24 mouse cellular contexts compared by ENCODE assay signal in genomic region chr16:74321666-74322371, GRCm38 (mm10).
A peak's percentile ranks its signal among the peaks of the same experiment; 100 is the strongest.
DNase-seq lines count a peak whose midpoint lies in the region; ATAC-seq and TF ChIP-seq lines count a peak whose summit lies in the region.
"Had no signal": no experiment of that assay in that cellular context is flagged by ENCODE, and none has a peak within 500 bp of the region (broad histone marks: within the 10 kb centered on the region; RNA-seq: fewer than 3 reads in every experiment).

No protein-coding gene starts in this region.

- peak; percentile 17 for DNase-seq in embryonic facial prominence, embryonic 14.5 days (ENCODE audit: low spot score)
- no peak for DNase-seq in embryonic facial prominence, embryonic 10.5 days (ENCODE audit: low spot score)
- no peak for DNase-seq in midbrain, embryonic 10.5 days (ENCODE audit: low spot score)
- no peak for DNase-seq in hindbrain, embryonic 14.5 days (ENCODE audit: low spot score)
- peak; percentile 57 for DNase-seq in midbrain, postnatal 0 days (ENCODE audit: low spot score)
- no peak for DNase-seq in liver, embryonic 11.5 days (ENCODE audit: low spot score)
- no peak for DNase-seq in spleen, adult 12 weeks (ENCODE audit: low spot score)
- DNase-seq: adrenal gland, postnatal 14 days; cerebellum, adult 11 months; cerebellum, postnatal 25 days; gastrocnemius, postnatal 36 days; heart, postnatal 4 days; right cerebral cortex, postnatal 4 days; thymus, postnatal 14 days had no signal

- no peak for TF ChIP-seq CTCF in midbrain, postnatal 0 days (IDR thresholded peaks at IDR 0.05)

- H3K4me3 ChIP-seq in embryonic facial prominence, embryonic 14.5 days (ENCODE audit: low read depth, low read length) = no peak overlapping the region
- no peak overlapping the region for H3K4me3 ChIP-seq in embryonic facial prominence, embryonic 10.5 days
- no peak overlapping the region for H3K4me3 ChIP-seq in midbrain, embryonic 12.5 days
- no peak overlapping the region for H3K4me3 ChIP-seq in midbrain, embryonic 10.5 days
- H3K4me3 ChIP-seq in hindbrain, embryonic 14.5 days (replicated peaks; ENCODE audit: low read length) = no peak overlapping the region
- no peak overlapping the region for H3K4me3 ChIP-seq in midbrain, postnatal 0 days (ENCODE audit: low read depth, low read length)
- H3K4me3 ChIP-seq in liver, embryonic 11.5 days (ENCODE audit: low read depth, low read length) = no peak overlapping the region
- H3K4me3 ChIP-seq: embryonic facial prominence, embryonic 12.5 days; heart, embryonic 15.5 days; kidney, embryonic 15.5 days; limb, embryonic 13.5 days; lung, embryonic 15.5 days had no signal

- H3K4me1 ChIP-seq in embryonic facial prominence, embryonic 14.5 days (ENCODE audit: control insufficient read depth, insufficient read depth, low read length) = no peaks in the 10 kb centered on the region
- 0 out of 2 replicates have a peak, but pooled peaks cover 3% of the 10 kb centered on the region for H3K4me1 ChIP-seq in embryonic facial prominence, embryonic 10.5 days
- peaks cover 5% of the 10 kb centered on the region; the same call in 1 of the 2 replicates for H3K4me1 ChIP-seq in midbrain, embryonic 12.5 days
- peaks cover 9% of the 10 kb centered on the region for H3K4me1 ChIP-seq in midbrain, embryonic 10.5 days
- H3K4me1 ChIP-seq in hindbrain, embryonic 14.5 days (replicated peaks; ENCODE audit: control insufficient read depth, insufficient read depth, low read length) = 0 out of 2 replicates have a peak, but pooled peaks cover 4% of the 10 kb centered on the region
- no peaks in the 10 kb centered on the region for H3K4me1 ChIP-seq in midbrain, postnatal 0 days (ENCODE audit: insufficient read depth, low read length)
- no peaks in the 10 kb centered on the region for H3K4me1 ChIP-seq in liver, embryonic 11.5 days (replicated peaks; ENCODE audit: control insufficient read depth, insufficient read depth, low read length)
- H3K4me1 ChIP-seq: heart, embryonic 15.5 days; kidney, embryonic 15.5 days; lung, embryonic 15.5 days had no signal

- H3K27ac ChIP-seq in embryonic facial prominence, embryonic 14.5 days (replicated peaks; ENCODE audit: low read depth, low read length) = no peak overlapping the region
- H3K27ac ChIP-seq in embryonic facial prominence, embryonic 10.5 days (replicated peaks) = no peak overlapping the region
- no peak overlapping the region; the same call in 1 of the 2 replicates for H3K27ac ChIP-seq in midbrain, embryonic 12.5 days (replicated peaks)
- no peak overlapping the region for H3K27ac ChIP-seq in midbrain, embryonic 10.5 days (replicated peaks)
- no peak overlapping the region for H3K27ac ChIP-seq in hindbrain, embryonic 14.5 days
- H3K27ac ChIP-seq in midbrain, postnatal 0 days (ENCODE audit: low read depth, low read length) = no peak overlapping the region
- no peak overlapping the region for H3K27ac ChIP-seq in liver, embryonic 11.5 days (ENCODE audit: low read depth, low read length)
- H3K27ac ChIP-seq: embryonic facial prominence, embryonic 12.5 days; heart, embryonic 15.5 days; kidney, embryonic 15.5 days; limb, embryonic 13.5 days; liver, embryonic 14.5 days; lung, embryonic 15.5 days; macrophage had no signal

- no peak for ATAC-seq in embryonic facial prominence, embryonic 14.5 days (ENCODE audit: low read depth)
- ATAC-seq in midbrain, embryonic 12.5 days (ENCODE audit: low FRiP score, low read depth) = peak; percentile 49; the same call in 1 of the 2 replicates
- peak; percentile 34; the same call in 1 of the 2 replicates for ATAC-seq in hindbrain, embryonic 14.5 days (ENCODE audit: low FRiP score)
- no peak for ATAC-seq in midbrain, postnatal 0 days (ENCODE audit: low FRiP score)
- ATAC-seq in liver, embryonic 11.5 days (replicated peaks; ENCODE audit: low FRiP score) = no peak
- ATAC-seq: intestine, embryonic 16.5 days had no signal

- H3K9ac ChIP-seq in embryonic facial prominence, embryonic 14.5 days (ENCODE audit: low read depth, low read length) = no peak overlapping the region
- no peak overlapping the region for H3K9ac ChIP-seq in midbrain, embryonic 12.5 days (replicated peaks)
- no peak overlapping the region for H3K9ac ChIP-seq in hindbrain, embryonic 14.5 days
- no peak overlapping the region for H3K9ac ChIP-seq in midbrain, postnatal 0 days (replicated peaks; ENCODE audit: low read length, poor library complexity, severe bottlenecking)
- H3K9ac ChIP-seq in liver, embryonic 11.5 days (ENCODE audit: low read depth, low read length) = no peak overlapping the region
- H3K9ac ChIP-seq: embryonic facial prominence, embryonic 12.5 days; heart, embryonic 15.5 days; kidney, embryonic 15.5 days; limb, embryonic 13.5 days; liver, embryonic 14.5 days; lung, embryonic 15.5 days had no signal

- H3K27me3 ChIP-seq in embryonic facial prominence, embryonic 14.5 days (replicated peaks; ENCODE audit: control insufficient read depth, insufficient read depth, low read length) = no peaks in the 10 kb centered on the region
- no peaks in the 10 kb centered on the region for H3K27me3 ChIP-seq in embryonic facial prominence, embryonic 10.5 days (replicated peaks; ENCODE audit: low read depth, poor library complexity, severe bottlenecking)
- no peaks in the 10 kb centered on the region for H3K27me3 ChIP-seq in midbrain, embryonic 12.5 days
- H3K27me3 ChIP-seq in midbrain, embryonic 10.5 days (ENCODE audit: low read depth, poor library complexity, severe bottlenecking) = no peaks in the 10 kb centered on the region
- no peaks in the 10 kb centered on the region for H3K27me3 ChIP-seq in hindbrain, embryonic 14.5 days (ENCODE audit: control insufficient read depth, insufficient read depth, low read length)
- no peaks in the 10 kb centered on the region for H3K27me3 ChIP-seq in midbrain, postnatal 0 days (ENCODE audit: insufficient read depth, low read length)
- H3K27me3 ChIP-seq in liver, embryonic 11.5 days (replicated peaks; ENCODE audit: control insufficient read depth, insufficient read depth, low read length) = no peaks in the 10 kb centered on the region
- H3K27me3 ChIP-seq: embryonic facial prominence, embryonic 12.5 days; heart, embryonic 15.5 days; kidney, embryonic 15.5 days; limb, embryonic 13.5 days; lung, embryonic 15.5 days had no signal

- WGBS in embryonic facial prominence, embryonic 14.5 days = 60% methylated on average over 9 of the region's 9 CpGs
- WGBS in embryonic facial prominence, embryonic 10.5 days = 68% methylated on average over 9 of the region's 9 CpGs
- WGBS in midbrain, embryonic 12.5 days = 42% methylated on average over 9 of the region's 9 CpGs
- 65% methylated on average over 9 of the region's 9 CpGs for WGBS in midbrain, embryonic 10.5 days
- 25% methylated on average over 9 of the region's 9 CpGs for WGBS in hindbrain, embryonic 14.5 days
- 42% methylated on average over 9 of the region's 9 CpGs for WGBS in midbrain, postnatal 0 days
- WGBS in liver, embryonic 11.5 days = 68% methylated on average over 9 of the region's 9 CpGs

- H3K4me2 ChIP-seq in embryonic facial prominence, embryonic 14.5 days (ENCODE audit: low read depth, low read length) = no peak overlapping the region
- no peak overlapping the region for H3K4me2 ChIP-seq in midbrain, embryonic 12.5 days (replicated peaks)
- H3K4me2 ChIP-seq in hindbrain, embryonic 14.5 days (replicated peaks) = no peak overlapping the region
- H3K4me2 ChIP-seq in midbrain, postnatal 0 days (ENCODE audit: low read depth, low read length, poor library complexity, severe bottlenecking) = no peak overlapping the region
- no peak overlapping the region for H3K4me2 ChIP-seq in liver, embryonic 11.5 days
- H3K4me2 ChIP-seq: embryonic facial prominence, embryonic 12.5 days; heart, embryonic 15.5 days; kidney, embryonic 15.5 days; limb, embryonic 13.5 days; lung, embryonic 15.5 days had no signal

- no peaks in the 10 kb centered on the region for H3K9me3 ChIP-seq in embryonic facial prominence, embryonic 14.5 days (ENCODE audit: control insufficient read depth, low read length)
- H3K9me3 ChIP-seq in embryonic facial prominence, embryonic 10.5 days = no peaks in the 10 kb centered on the region
- H3K9me3 ChIP-seq in midbrain, embryonic 12.5 days = no peaks in the 10 kb centered on the region
- H3K9me3 ChIP-seq in midbrain, embryonic 10.5 days (replicated peaks) = no peaks in the 10 kb centered on the region
- H3K9me3 ChIP-seq in hindbrain, embryonic 14.5 days (ENCODE audit: control insufficient read depth, low read length) = no peaks in the 10 kb centered on the region
- no peaks in the 10 kb centered on the region for H3K9me3 ChIP-seq in midbrain, postnatal 0 days (ENCODE audit: low read length)
- no peaks in the 10 kb centered on the region for H3K9me3 ChIP-seq in liver, embryonic 11.5 days (ENCODE audit: control insufficient read depth, low read length)
- H3K9me3 ChIP-seq: embryonic facial prominence, embryonic 12.5 days; heart, embryonic 15.5 days; kidney, embryonic 15.5 days; limb, embryonic 13.5 days; lung, embryonic 15.5 days had no signal

- no peaks in the 10 kb centered on the region for H3K36me3 ChIP-seq in embryonic facial prominence, embryonic 14.5 days (ENCODE audit: control insufficient read depth, insufficient read depth, low read length)
- H3K36me3 ChIP-seq in embryonic facial prominence, embryonic 10.5 days (replicated peaks) = no peaks in the 10 kb centered on the region
- H3K36me3 ChIP-seq in midbrain, embryonic 12.5 days = no peaks in the 10 kb centered on the region
- no peaks in the 10 kb centered on the region for H3K36me3 ChIP-seq in midbrain, embryonic 10.5 days
- no peaks in the 10 kb centered on the region for H3K36me3 ChIP-seq in hindbrain, embryonic 14.5 days (replicated peaks; ENCODE audit: control insufficient read depth, insufficient read depth)
- no peaks in the 10 kb centered on the region for H3K36me3 ChIP-seq in midbrain, postnatal 0 days (ENCODE audit: insufficient read depth, low read length)
- no peaks in the 10 kb centered on the region for H3K36me3 ChIP-seq in liver, embryonic 11.5 days (ENCODE audit: control insufficient read depth, insufficient read depth, low read length)
- H3K36me3 ChIP-seq: embryonic facial prominence, embryonic 12.5 days; G1E; heart, embryonic 15.5 days; kidney, embryonic 15.5 days; limb, embryonic 13.5 days; lung, embryonic 15.5 days had no signal

Comparison
In these comparisons a context has a peak if more than half of its experiments do, and no peak if none do; other contexts are left out.
1. ATAC-seq: peak in midbrain, embryonic 12.5 days (single experiment) and hindbrain, embryonic 14.5 days (single experiment); none in embryonic facial prominence, embryonic 14.5 days (single experiment), midbrain, postnatal 0 days (single experiment) and liver, embryonic 11.5 days (single experiment).
2. DNase-seq: peak in embryonic facial prominence, embryonic 14.5 days (single experiment) and midbrain, postnatal 0 days (single experiment); none in embryonic facial prominence, embryonic 10.5 days (single experiment), midbrain, embryonic 10.5 days (single experiment), hindbrain, embryonic 14.5 days (single experiment), liver, embryonic 11.5 days (single experiment) and spleen, adult 12 weeks (single experiment).